In the genomic region with DNA sequence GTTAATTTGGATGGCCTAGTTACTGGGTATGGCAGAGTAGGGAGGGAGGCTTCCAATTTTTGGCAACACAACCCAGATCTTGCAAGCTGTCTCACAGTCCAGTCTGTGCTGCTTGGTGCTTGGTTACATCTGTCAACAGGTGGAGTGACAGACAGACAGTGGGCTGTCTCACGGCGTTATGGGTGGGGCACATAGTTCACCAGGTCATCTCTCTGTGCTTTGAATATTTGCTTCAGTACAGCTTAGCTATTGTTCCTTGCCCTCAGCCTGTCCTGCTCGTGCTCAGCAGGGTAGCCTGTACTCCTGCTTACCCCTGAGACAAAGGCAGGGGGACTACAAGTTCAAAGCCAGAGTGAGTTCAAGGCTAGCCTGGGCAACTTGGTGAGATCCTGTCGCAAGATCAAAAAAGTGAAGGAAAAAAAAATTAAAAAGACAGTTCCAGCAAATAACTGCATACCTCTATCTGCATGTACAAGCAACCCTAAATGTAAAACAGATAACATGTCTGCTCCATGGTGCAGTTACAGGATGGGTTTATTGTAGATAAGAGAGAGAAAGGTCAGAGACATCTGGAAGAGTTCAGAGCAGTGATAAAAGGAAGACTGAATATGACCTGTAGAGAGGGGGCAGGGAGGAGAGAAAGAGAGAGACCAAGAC, we compare ENCODE assay signal across 12 mouse cellular contexts. TPM values are rescaled to one million over a fixed set of nuclear protein-coding genes. Genes with fewer than 3 reads are reported as not detected.
DNase-seq lines count a peak whose midpoint lies in the region; ATAC-seq and TF ChIP-seq lines count a peak whose summit lies in the region.
"Had no signal": no experiment of that assay in that cellular context is flagged by ENCODE, and none has a peak within 500 bp of the region (broad histone marks: within the 10 kb centered on the region; RNA-seq: fewer than 3 reads in every experiment).

No protein-coding gene starts in this region.

- H3K9ac ChIP-seq in intestine, embryonic 14.5 days (ENCODE audit: low read length): no peak overlapping the region
- no peak overlapping the region for H3K9ac ChIP-seq in intestine, postnatal 0 days (ENCODE audit: low read depth, low read length)
- peak overlapping the region; percentile 51 for H3K9ac ChIP-seq in liver, embryonic 11.5 days (ENCODE audit: low read depth, low read length)
- H3K9ac ChIP-seq in forebrain, embryonic 15.5 days (replicated peaks): no peak overlapping the region

- no peak overlapping the region for H3K4me3 ChIP-seq in intestine, embryonic 14.5 days (ENCODE audit: low read depth, low read length)
- no peak overlapping the region for H3K4me3 ChIP-seq in intestine, postnatal 0 days (ENCODE audit: low read depth, low read length)
- H3K4me3 ChIP-seq in liver, embryonic 11.5 days (ENCODE audit: low read depth, low read length): peak overlapping the region; percentile 22
- no peak overlapping the region for H3K4me3 ChIP-seq in forebrain, embryonic 15.5 days

- no peaks in the 10 kb centered on the region for H3K9me3 ChIP-seq in intestine, embryonic 14.5 days (ENCODE audit: control insufficient read depth, low read length)
- no peaks in the 10 kb centered on the region for H3K9me3 ChIP-seq in intestine, postnatal 0 days (ENCODE audit: control insufficient read depth)
- H3K9me3 ChIP-seq in liver, embryonic 11.5 days (ENCODE audit: control insufficient read depth, low read length): no peaks in the 10 kb centered on the region
- H3K9me3 ChIP-seq in forebrain, embryonic 15.5 days: no peaks in the 10 kb centered on the region

- no peak for TF ChIP-seq CTCF in intestine, postnatal 0 days (IDR thresholded peaks at IDR 0.05; ENCODE audit: low read depth)

- no peak for DNase-seq in intestine, embryonic 14.5 days (ENCODE audit: low spot score)
- DNase-seq in ES-CJ7 (ENCODE audit: low read depth, low spot score): peak; percentile 75
- peak; percentile 73 for DNase-seq in c-Kit-negative CD71-positive TER-119-positive erythroid progenitor cells, embryonic 14.5 days (ENCODE audit: low read depth, low spot score)
- DNase-seq in liver, embryonic 11.5 days (ENCODE audit: low spot score): peak; percentile 61
- DNase-seq in gastrocnemius, postnatal 25 days: no peak
- no peak for DNase-seq in gastrocnemius, adult 18-20 months (ENCODE audit: low spot score)
- DNase-seq: adrenal gland, postnatal 36 days; gastrocnemius, postnatal 10 days; kidney, postnatal 10 days had no signal

- no peaks in the 10 kb centered on the region for H3K27me3 ChIP-seq in intestine, embryonic 14.5 days (replicated peaks; ENCODE audit: control insufficient read depth, insufficient read depth, low read length)
- no peaks in the 10 kb centered on the region for H3K27me3 ChIP-seq in intestine, postnatal 0 days (replicated peaks; ENCODE audit: control insufficient read depth, insufficient read depth, low read length)
- no peaks in the 10 kb centered on the region for H3K27me3 ChIP-seq in liver, embryonic 11.5 days (replicated peaks; ENCODE audit: control insufficient read depth, insufficient read depth, low read length)
- H3K27me3 ChIP-seq in forebrain, embryonic 15.5 days: no peaks in the 10 kb centered on the region

- H3K4me2 ChIP-seq in intestine, embryonic 14.5 days (ENCODE audit: low read length): no peak overlapping the region
- H3K4me2 ChIP-seq in intestine, postnatal 0 days (replicated peaks; ENCODE audit: low read depth): no peak overlapping the region
- peak overlapping the region; percentile 66 for H3K4me2 ChIP-seq in liver, embryonic 11.5 days
- H3K4me2 ChIP-seq in forebrain, embryonic 15.5 days (replicated peaks): no peak overlapping the region

- ATAC-seq in intestine, embryonic 14.5 days (replicated peaks; ENCODE audit: low FRiP score, low TSS enrichment, low read depth): 0 out of 2 replicates have a peak, but pooled peaks have one; percentile 29
- ATAC-seq in intestine, postnatal 0 days: no peak
- ATAC-seq in liver, embryonic 11.5 days (replicated peaks; ENCODE audit: low FRiP score): peak; percentile 91
- no peak for ATAC-seq in forebrain, embryonic 15.5 days (replicated peaks)

- H3K36me3 ChIP-seq in intestine, embryonic 14.5 days (ENCODE audit: control insufficient read depth, insufficient read depth, low read length): no peaks in the 10 kb centered on the region
- H3K36me3 ChIP-seq in intestine, postnatal 0 days (ENCODE audit: control insufficient read depth, insufficient read depth): no peaks in the 10 kb centered on the region
- H3K36me3 ChIP-seq in liver, embryonic 11.5 days (ENCODE audit: control insufficient read depth, insufficient read depth, low read length): no peaks in the 10 kb centered on the region
- no peaks in the 10 kb centered on the region for H3K36me3 ChIP-seq in forebrain, embryonic 15.5 days

- H3K4me1 ChIP-seq in intestine, embryonic 14.5 days (replicated peaks; ENCODE audit: control insufficient read depth, insufficient read depth, low read length): peaks cover 7% of the 10 kb centered on the region; the same call in 1 of the 2 replicates
- H3K4me1 ChIP-seq in intestine, postnatal 0 days (replicated peaks; ENCODE audit: control insufficient read depth, insufficient read depth, low read length): 0 out of 2 replicates have a peak, but pooled peaks cover 3% of the 10 kb centered on the region
- peaks cover 21% of the 10 kb centered on the region for H3K4me1 ChIP-seq in liver, embryonic 11.5 days (replicated peaks; ENCODE audit: control insufficient read depth, insufficient read depth, low read length)
- no peaks in the 10 kb centered on the region for H3K4me1 ChIP-seq in forebrain, embryonic 15.5 days

- no peak overlapping the region for H3K27ac ChIP-seq in intestine, embryonic 14.5 days (ENCODE audit: low read depth)
- H3K27ac ChIP-seq in intestine, postnatal 0 days (ENCODE audit: low read depth, low read length): no peak overlapping the region
- H3K27ac ChIP-seq in liver, embryonic 11.5 days (ENCODE audit: low read depth, low read length): peak overlapping the region; percentile 94
- no peak overlapping the region for H3K27ac ChIP-seq in forebrain, embryonic 15.5 days (replicated peaks)

- WGBS in intestine, embryonic 14.5 days: 43% methylated on average over 4 of the region's 4 CpGs
- 26% methylated on average over 4 of the region's 4 CpGs for WGBS in intestine, postnatal 0 days
- WGBS in liver, embryonic 11.5 days: 10% methylated on average over 4 of the region's 4 CpGs
- WGBS in forebrain, embryonic 15.5 days: 44% methylated on average over 4 of the region's 4 CpGs

RNA-seq across cellular contexts. Expression of gene Agmat, which starts 5.1 kb away (rescaled TPM):
- 10.1 and 12.7 TPM in 2 replicates for polyA plus RNA-seq in intestine, embryonic 14.5 days (2014; fragmentation: Nextera tagmentation; extraction: Ambion mirVana)
- 106 and 109 TPM in 2 replicates for polyA plus RNA-seq in intestine, postnatal 0 days (2015; fragmentation: Nextera tagmentation; extraction: Ambion mirVana)
- 16.0 and 18.0 TPM in 2 replicates for polyA plus RNA-seq in liver, embryonic 11.5 days (2014; fragmentation: Nextera tagmentation; extraction: Ambion mirVana)
- polyA plus RNA-seq in forebrain, embryonic 15.5 days (2015; fragmentation: Nextera tagmentation; extraction: Ambion mirVana): not detected in 2 replicates
- total RNA-seq in gastrocnemius, postnatal 25 days (2021): under 1 TPM in 1 of 2 experiments, not detected in 1; 0.20 TPM
- total RNA-seq in gastrocnemius, adult 18-20 months (2021): not detected
- polyA plus RNA-seq: embryonic facial prominence, embryonic 11.5 days had no signal

RNA-seq across cellular contexts. Expression of gene Ddi2, which starts 28.3 kb away (rescaled TPM):
- 19.5 and 20.0 TPM in 2 replicates for polyA plus RNA-seq in intestine, embryonic 14.5 days (2014; fragmentation: Nextera tagmentation; extraction: Ambion mirVana)
- 15.9 and 16.7 TPM in 2 replicates for polyA plus RNA-seq in intestine, postnatal 0 days (2015; fragmentation: Nextera tagmentation; extraction: Ambion mirVana)
- 29.3 and 31.4 TPM in 2 replicates for polyA plus RNA-seq in liver, embryonic 11.5 days (2014; fragmentation: Nextera tagmentation; extraction: Ambion mirVana)
- polyA plus RNA-seq in forebrain, embryonic 15.5 days (2015; fragmentation: Nextera tagmentation; extraction: Ambion mirVana): 14.6 and 15.3 TPM in 2 replicates
- total RNA-seq in gastrocnemius, postnatal 25 days (2021): 10 to 100 TPM; 34.4 to 42.4 TPM
- 10 to 100 TPM; 57.5 to 62.5 TPM for total RNA-seq in gastrocnemius, adult 18-20 months (2021)

RNA-seq across cellular contexts. Expression of gene Dnajc16, which starts 39.2 kb away (rescaled TPM):
- 4.4 and 4.5 TPM in 2 replicates for polyA plus RNA-seq in intestine, embryonic 14.5 days (2014; fragmentation: Nextera tagmentation; extraction: Ambion mirVana)
- 3.3 and 3.9 TPM in 2 replicates for polyA plus RNA-seq in intestine, postnatal 0 days (2015; fragmentation: Nextera tagmentation; extraction: Ambion mirVana)
- 4.0 and 4.2 TPM in 2 replicates for polyA plus RNA-seq in liver, embryonic 11.5 days (2014; fragmentation: Nextera tagmentation; extraction: Ambion mirVana)
- polyA plus RNA-seq in forebrain, embryonic 15.5 days (2015; fragmentation: Nextera tagmentation; extraction: Ambion mirVana): 5.2 and 5.3 TPM in 2 replicates
- 10 to 100 TPM; 10.1 to 12.0 TPM for total RNA-seq in gastrocnemius, postnatal 25 days (2021)
- 10 to 100 TPM; 13.2 to 13.3 TPM for total RNA-seq in gastrocnemius, adult 18-20 months (2021)

RNA-seq across cellular contexts. Expression of gene Casp9, which starts 41.9 kb away (rescaled TPM):
- polyA plus RNA-seq in intestine, embryonic 14.5 days (2014; fragmentation: Nextera tagmentation; extraction: Ambion mirVana): 19.3 and 20.0 TPM in 2 replicates
- polyA plus RNA-seq in intestine, postnatal 0 days (2015; fragmentation: Nextera tagmentation; extraction: Ambion mirVana): 13.4 and 15.7 TPM in 2 replicates
- 16.5 and 18.3 TPM in 2 replicates for polyA plus RNA-seq in liver, embryonic 11.5 days (2014; fragmentation: Nextera tagmentation; extraction: Ambion mirVana)
- polyA plus RNA-seq in forebrain, embryonic 15.5 days (2015; fragmentation: Nextera tagmentation; extraction: Ambion mirVana): 14.9 and 18.2 TPM in 2 replicates
- 1 to 10 TPM; 2.0 TPM for total RNA-seq in gastrocnemius, postnatal 25 days (2021)
- total RNA-seq in gastrocnemius, adult 18-20 months (2021): 1 to 10 TPM; 2.4 TPM

Comparison
In these comparisons a context has a peak if more than half of its experiments do, and no peak if none do; other contexts are left out.
1. ATAC-seq: peak in intestine, embryonic 14.5 days (single experiment) and liver, embryonic 11.5 days (single experiment); none in intestine, postnatal 0 days (single experiment) and forebrain, embryonic 15.5 days (single experiment).
2. DNase-seq: peak in ES-CJ7 (single experiment), c-Kit-negative CD71-positive TER-119-positive erythroid progenitor cells, embryonic 14.5 days (single experiment) and liver, embryonic 11.5 days (single experiment); none in intestine, embryonic 14.5 days (single experiment), gastrocnemius, postnatal 25 days (single experiment) and gastrocnemius, adult 18-20 months (single experiment).
3. RNA of gene Agmat, which starts 5.1 kb away (polyA plus RNA-seq): 106 to 109 TPM in intestine, postnatal 0 days, 16.0 to 18.0 TPM in liver, embryonic 11.5 days and 10.1 to 12.7 TPM in intestine, embryonic 14.5 days; not detected in forebrain, embryonic 15.5 days; every median in the first group is over 10 times any median in the second.